Mouse (Mus musculus) embryonic fibroblast, embryonic 13.5 days (primary cell): ENCODE measurements at regions not wholly inside any gene's neighbourhood (a gene's known extent, or its start where the extent isn't known, plus 50 kb on each side); places are given as distances from the start of the nearest gene placed in this dataset.

ENCODE experiments used
- CTCF ChIP-seq: IDR thresholded peaks from 2 replicates; pipeline ENCODE4 v1.5.1; 2011; ENCODE audit warnings: mild to moderate bottlenecking, control low read depth, low read length, moderate library complexity, borderline replicate concordance; ENCODE audit not compliant: insufficient read depth
- POLR2A ChIP-seq: IDR thresholded peaks from 2 replicates; pipeline ENCODE4 v1.6.1; 2011; ENCODE audit warnings: low read depth, mild to moderate bottlenecking, control low read depth, low read length, moderate library complexity

GRCm38 (mm10) chr9:89821853-89822243, 83.6 kb upstream of the Ankrd34c start:
- no peak for TF ChIP-seq POLR2A
- TF ChIP-seq CTCF, result no peak
